Mouse (Mus musculus): ENCODE data around the gene Tmprss13. TPM values are rescaled to one million over a fixed set of nuclear protein-coding genes. Genes with fewer than 3 reads are reported as not detected.
A peak's percentile ranks its signal among the peaks of the same experiment; 100 is the strongest.

Gene Tmprss13
- polyA plus RNA-seq, 1 experiment from 2014 or later, result not detected

DNA sequence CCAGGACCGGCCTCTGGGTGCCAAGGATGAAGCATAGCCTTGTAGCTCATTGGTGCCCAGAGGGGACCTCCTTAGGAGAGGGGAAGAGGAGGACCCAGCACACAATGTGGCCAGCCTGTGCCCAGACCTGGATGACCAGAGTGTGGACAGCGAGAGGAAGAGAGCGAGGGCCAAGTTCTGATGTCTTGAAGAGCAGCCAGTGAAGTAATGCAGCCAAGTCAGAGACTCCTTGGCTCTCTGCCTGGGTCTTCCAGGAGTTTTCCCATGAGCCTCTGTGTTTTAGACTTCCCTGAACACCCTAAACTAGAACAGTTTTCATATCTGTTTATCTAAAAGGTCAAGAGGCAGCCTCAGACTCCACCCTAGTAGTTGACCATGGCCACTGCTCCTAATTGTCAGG is 1.3 kb upstream of the Tmprss13 start:
- Histone ChIP-seq H3K27ac (ENCODE audit: low read depth, low read length) (no peak overlapping the region), H3K9me3 (ENCODE audit: control insufficient read depth, low read length) (no peaks in the 10 kb centered on the region), H3K4me1 (ENCODE audit: control insufficient read depth, insufficient read depth, low read length) (no peaks in the 10 kb centered on the region), H3K4me2 (ENCODE audit: low read depth) (no peak overlapping the region), H3K36me3 (ENCODE audit: control insufficient read depth, insufficient read depth, low read length) (no peaks in the 10 kb centered on the region), H3K9ac (ENCODE audit: low read length) (no peak overlapping the region), H3K27me3 (ENCODE audit: control insufficient read depth, insufficient read depth, low read length) (no peaks in the 10 kb centered on the region; the same call in 1 of the 2 replicates), H3K4me3 (ENCODE audit: low read depth, low read length) (no peak overlapping the region)
- ATAC-seq (ENCODE audit: insufficient read depth, low FRiP score, low TSS enrichment) (no peak), DNase-seq (ENCODE audit: low spot score) (no peak)
- 92% methylated on average over 3 of the region's 3 CpGs for WGBS

DNA sequence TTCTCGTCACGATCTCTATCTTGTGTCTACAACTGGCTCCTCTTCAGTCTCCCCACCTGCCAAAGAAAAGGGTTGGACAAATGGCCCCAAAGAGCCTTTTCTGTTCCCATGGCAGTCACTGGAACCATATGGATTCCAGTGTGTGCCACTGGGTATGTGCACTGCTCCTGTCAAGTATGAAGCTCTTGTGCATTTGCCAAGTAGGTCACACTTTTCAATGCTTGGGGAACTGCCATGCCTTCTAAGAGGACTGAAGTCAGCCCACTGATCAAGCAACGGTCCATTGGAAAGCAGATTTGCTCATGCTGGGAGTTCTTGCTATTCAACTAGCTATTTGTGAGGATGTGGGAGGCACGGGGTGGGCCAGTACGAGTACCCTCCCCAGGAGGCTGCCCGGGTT is 2.6 kb downstream of the Tmprss13 start:
- no peaks in the 10 kb centered on the region for H3K9me3 ChIP-seq (ENCODE audit: control insufficient read depth, low read length)
- H3K36me3 ChIP-seq (ENCODE audit: control insufficient read depth, insufficient read depth, low read length), result no peaks in the 10 kb centered on the region
- no peak overlapping the region for H3K27ac ChIP-seq (ENCODE audit: low read depth, low read length)
- H3K27me3 ChIP-seq (ENCODE audit: control insufficient read depth, insufficient read depth, low read length), result no peaks in the 10 kb centered on the region; the same call in 1 of the 2 replicates
- WGBS, result 91% methylated on average over 6 of the region's 6 CpGs
- ATAC-seq (ENCODE audit: insufficient read depth, low FRiP score, low TSS enrichment), result no peak
- no peaks in the 10 kb centered on the region for H3K4me1 ChIP-seq (ENCODE audit: control insufficient read depth, insufficient read depth, low read length)
- no peak for DNase-seq (ENCODE audit: low spot score)
- no peak overlapping the region for H3K4me3 ChIP-seq (ENCODE audit: low read depth, low read length)
- H3K4me2 ChIP-seq (ENCODE audit: low read depth), result no peak overlapping the region
- no peak overlapping the region for H3K9ac ChIP-seq (ENCODE audit: low read length)

DNA sequence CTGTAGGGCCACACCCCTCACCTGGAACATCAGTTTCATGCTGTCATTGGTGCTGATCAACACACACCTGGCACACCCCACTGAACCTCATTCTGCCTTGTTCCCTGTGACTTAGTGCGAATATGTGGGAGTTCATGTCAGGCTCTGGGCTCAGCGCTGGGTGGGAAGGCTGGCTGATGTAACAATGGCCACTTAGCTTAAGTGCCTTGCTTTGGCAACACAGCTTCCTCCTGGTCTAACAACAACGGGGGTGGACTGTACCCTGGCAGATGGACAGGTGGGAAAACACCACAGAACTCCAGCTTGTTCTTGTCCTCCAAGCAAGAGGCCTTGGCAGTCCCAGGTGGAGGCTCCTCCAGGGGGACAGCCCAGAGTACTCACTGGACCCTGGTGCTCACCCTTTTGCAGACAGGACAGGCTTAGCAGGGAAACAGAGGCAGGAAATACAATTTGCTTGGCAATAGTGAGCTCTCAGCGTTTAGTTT is 3.1 kb downstream of the Tmprss13 start:
- H3K4me2 ChIP-seq (ENCODE audit: low read depth), result no peak overlapping the region
- ATAC-seq (ENCODE audit: insufficient read depth, low FRiP score, low TSS enrichment) (no peak), DNase-seq (ENCODE audit: low spot score) (no peak)
- no peaks in the 10 kb centered on the region; the same call in 1 of the 2 replicates for H3K27me3 ChIP-seq (ENCODE audit: control insufficient read depth, insufficient read depth, low read length)
- H3K4me3 ChIP-seq (ENCODE audit: low read depth, low read length), result no peak overlapping the region
- no peaks in the 10 kb centered on the region for H3K9me3 ChIP-seq (ENCODE audit: control insufficient read depth, low read length)
- H3K4me1 ChIP-seq (ENCODE audit: control insufficient read depth, insufficient read depth, low read length), result no peaks in the 10 kb centered on the region
- H3K9ac ChIP-seq (ENCODE audit: low read length), result no peak overlapping the region
- WGBS, result 85% methylated on average over 4 of the region's 4 CpGs
- H3K27ac ChIP-seq (ENCODE audit: low read depth, low read length), result no peak overlapping the region
- no peaks in the 10 kb centered on the region for H3K36me3 ChIP-seq (ENCODE audit: control insufficient read depth, insufficient read depth, low read length)

DNA sequence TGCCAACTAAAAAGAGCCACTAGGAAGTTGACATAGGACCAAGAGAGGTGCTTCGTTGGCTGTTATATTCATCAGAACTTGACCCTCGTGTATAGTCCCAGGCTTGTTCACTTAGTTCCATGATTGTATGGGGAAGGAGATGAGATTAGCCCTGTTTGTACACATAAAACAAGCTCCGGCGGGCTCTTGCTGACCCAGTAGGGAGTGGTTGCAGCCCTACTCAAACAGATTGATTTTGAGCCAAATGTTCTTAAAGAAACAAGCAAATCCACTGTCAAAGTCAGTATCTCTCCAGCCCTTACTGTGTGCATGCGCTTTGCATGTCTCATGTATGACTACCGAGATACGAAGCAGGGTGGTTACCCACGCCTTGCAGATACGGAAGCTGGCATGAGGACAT is 7.5 kb downstream of the Tmprss13 start:
- H3K4me2 ChIP-seq (ENCODE audit: low read depth), result no peak overlapping the region
- no peak overlapping the region for H3K27ac ChIP-seq (ENCODE audit: low read depth, low read length)
- no peaks in the 10 kb centered on the region for H3K4me1 ChIP-seq (ENCODE audit: control insufficient read depth, insufficient read depth, low read length)
- no peaks in the 10 kb centered on the region for H3K36me3 ChIP-seq (ENCODE audit: control insufficient read depth, insufficient read depth, low read length)
- WGBS, result 89% methylated on average over 9 of the region's 9 CpGs
- H3K9me3 ChIP-seq (ENCODE audit: control insufficient read depth, low read length), result no peaks in the 10 kb centered on the region
- no peak for DNase-seq (ENCODE audit: low spot score)
- no peak overlapping the region for H3K4me3 ChIP-seq (ENCODE audit: low read depth, low read length)
- no peaks in the 10 kb centered on the region for H3K27me3 ChIP-seq (ENCODE audit: control insufficient read depth, insufficient read depth, low read length)
- no peak for ATAC-seq (ENCODE audit: insufficient read depth, low FRiP score, low TSS enrichment)
- H3K9ac ChIP-seq (ENCODE audit: low read length), result no peak overlapping the region

DNA sequence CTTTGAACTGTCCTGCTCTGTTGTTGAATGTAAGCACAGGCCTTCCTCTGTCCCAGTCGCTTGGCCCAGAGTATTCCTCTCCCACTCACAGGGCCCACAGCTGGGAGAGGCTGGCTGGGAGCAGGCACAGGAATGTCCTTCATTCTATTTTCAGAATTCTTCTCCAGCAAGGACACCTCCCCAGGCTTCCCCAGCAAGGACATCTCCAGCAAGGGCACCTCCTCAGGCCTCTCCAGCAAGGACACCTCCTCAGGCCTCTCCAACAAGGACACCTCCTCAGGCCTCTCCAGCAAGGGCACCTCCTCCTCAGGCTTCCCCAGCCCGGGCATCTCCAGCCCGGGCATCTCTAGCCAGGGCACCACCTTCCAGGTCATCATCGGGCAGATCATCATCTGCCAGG is 9.4 kb downstream of the Tmprss13 start:
- Histone ChIP-seq H3K9me3 (ENCODE audit: control insufficient read depth, low read length) (no peaks in the 10 kb centered on the region), H3K4me1 (ENCODE audit: control insufficient read depth, insufficient read depth, low read length) (no peaks in the 10 kb centered on the region), H3K27ac (ENCODE audit: low read depth, low read length) (no peak overlapping the region), H3K36me3 (ENCODE audit: control insufficient read depth, insufficient read depth, low read length) (no peaks in the 10 kb centered on the region), H3K4me3 (ENCODE audit: low read depth, low read length) (no peak overlapping the region), H3K27me3 (ENCODE audit: control insufficient read depth, insufficient read depth, low read length) (no peaks in the 10 kb centered on the region), H3K9ac (ENCODE audit: low read length) (no peak overlapping the region), H3K4me2 (ENCODE audit: low read depth) (no peak overlapping the region)
- 87% methylated on average over 4 of the region's 4 CpGs for WGBS
- DNase-seq (ENCODE audit: low spot score) (no peak), ATAC-seq (ENCODE audit: insufficient read depth, low FRiP score, low TSS enrichment) (no peak)

DNA sequence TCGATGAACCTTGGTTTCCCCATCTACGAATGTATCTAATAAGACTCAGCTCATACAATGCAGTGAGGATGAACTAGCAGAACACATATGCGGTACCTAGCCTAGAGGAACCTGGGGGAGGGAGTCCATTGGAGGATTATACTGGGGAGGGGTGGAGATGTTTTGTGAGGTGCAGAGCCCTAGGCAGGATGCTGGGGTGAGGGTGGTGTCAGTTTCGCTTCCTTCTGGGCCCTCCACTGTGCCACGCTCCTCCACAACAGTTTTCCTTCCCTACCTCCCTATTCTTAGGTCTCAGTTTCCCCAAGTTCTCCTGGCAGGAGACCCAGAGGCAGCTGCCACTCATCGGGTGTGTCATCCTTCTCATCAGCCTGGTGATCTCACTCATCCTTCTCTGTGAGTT is 10.7 kb downstream of the Tmprss13 start:
- DNase-seq (ENCODE audit: low spot score), result no peak
- Histone ChIP-seq H3K27me3 (ENCODE audit: control insufficient read depth, insufficient read depth, low read length) (no peaks in the 10 kb centered on the region), H3K36me3 (ENCODE audit: control insufficient read depth, insufficient read depth, low read length) (no peaks in the 10 kb centered on the region), H3K9me3 (ENCODE audit: control insufficient read depth, low read length) (no peaks in the 10 kb centered on the region), H3K9ac (ENCODE audit: low read length) (no peak overlapping the region), H3K4me2 (ENCODE audit: low read depth) (no peak overlapping the region), H3K27ac (ENCODE audit: low read depth, low read length) (no peak overlapping the region), H3K4me3 (ENCODE audit: low read depth, low read length) (no peak overlapping the region), H3K4me1 (ENCODE audit: control insufficient read depth, insufficient read depth, low read length) (no peaks in the 10 kb centered on the region)
- 88% methylated on average over 6 of the region's 6 CpGs for WGBS
- ATAC-seq (ENCODE audit: insufficient read depth, low FRiP score, low TSS enrichment), result no peak

DNA sequence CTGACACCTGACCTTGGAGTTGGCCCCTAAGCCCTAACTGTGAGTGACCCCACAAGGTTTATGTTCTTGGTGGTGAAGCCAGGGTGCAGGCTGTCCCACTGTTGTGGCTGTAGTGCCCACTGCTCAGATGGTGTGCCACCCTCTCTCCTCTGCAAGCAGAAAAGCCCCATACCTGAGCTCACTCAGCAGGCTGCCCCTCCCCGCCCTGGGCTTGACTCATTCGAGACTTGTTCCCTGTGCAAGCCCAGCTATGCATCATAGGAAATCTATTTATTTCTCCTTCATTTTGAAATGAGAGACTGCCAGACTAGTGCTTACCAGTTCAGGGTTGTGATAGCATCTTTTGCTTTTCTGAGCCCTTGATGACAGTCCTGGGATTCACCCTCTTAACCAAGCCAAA is 18.5 kb downstream of the Tmprss13 start:
- DNase-seq (ENCODE audit: low spot score), result no peak
- no peak for ATAC-seq (ENCODE audit: insufficient read depth, low FRiP score, low TSS enrichment)
- Histone ChIP-seq H3K4me2 (ENCODE audit: low read depth) (no peak overlapping the region), H3K27ac (ENCODE audit: low read depth, low read length) (no peak overlapping the region), H3K27me3 (ENCODE audit: control insufficient read depth, insufficient read depth, low read length) (no peaks in the 10 kb centered on the region), H3K9ac (ENCODE audit: low read length) (no peak overlapping the region), H3K36me3 (ENCODE audit: control insufficient read depth, insufficient read depth, low read length) (no peaks in the 10 kb centered on the region), H3K9me3 (ENCODE audit: control insufficient read depth, low read length) (no peaks in the 10 kb centered on the region), H3K4me1 (ENCODE audit: control insufficient read depth, insufficient read depth, low read length) (no peaks in the 10 kb centered on the region), H3K4me3 (ENCODE audit: low read depth, low read length) (no peak overlapping the region)
- WGBS, result 79% methylated on average over 2 of the region's 2 CpGs

DNA sequence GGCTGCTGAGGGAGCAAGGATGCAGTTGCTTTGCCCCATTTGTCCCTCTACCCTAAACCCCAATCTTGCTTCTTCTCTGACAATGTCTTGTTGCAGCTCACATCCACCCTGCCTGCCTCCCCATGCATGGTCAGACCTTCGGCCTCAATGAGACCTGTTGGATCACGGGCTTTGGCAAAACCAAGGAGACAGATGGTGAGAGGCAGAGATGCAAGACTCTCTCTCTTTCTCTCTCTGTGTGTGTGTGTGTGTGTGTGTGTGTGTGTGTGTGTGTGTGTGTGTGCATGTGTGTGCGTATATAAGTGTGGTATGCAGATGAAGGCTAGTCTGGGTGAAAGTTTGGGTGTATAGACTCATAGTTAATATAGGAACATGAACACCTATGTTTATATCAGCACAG is 24.2 kb downstream of the Tmprss13 start:
- Histone ChIP-seq H3K27me3 (ENCODE audit: control insufficient read depth, insufficient read depth, low read length) (no peaks in the 10 kb centered on the region), H3K9me3 (ENCODE audit: control insufficient read depth, low read length) (no peaks in the 10 kb centered on the region), H3K36me3 (ENCODE audit: control insufficient read depth, insufficient read depth, low read length) (no peaks in the 10 kb centered on the region), H3K4me1 (ENCODE audit: control insufficient read depth, insufficient read depth, low read length) (no peaks in the 10 kb centered on the region), H3K9ac (ENCODE audit: low read length) (no peak overlapping the region), H3K4me3 (ENCODE audit: low read depth, low read length) (no peak overlapping the region), H3K4me2 (ENCODE audit: low read depth) (no peak overlapping the region), H3K27ac (ENCODE audit: low read depth, low read length) (no peak overlapping the region)
- DNase-seq (ENCODE audit: low spot score) (no peak), ATAC-seq (ENCODE audit: insufficient read depth, low FRiP score, low TSS enrichment) (no peak)
- WGBS, result 96% methylated on average over 3 of the region's 3 CpGs

DNA sequence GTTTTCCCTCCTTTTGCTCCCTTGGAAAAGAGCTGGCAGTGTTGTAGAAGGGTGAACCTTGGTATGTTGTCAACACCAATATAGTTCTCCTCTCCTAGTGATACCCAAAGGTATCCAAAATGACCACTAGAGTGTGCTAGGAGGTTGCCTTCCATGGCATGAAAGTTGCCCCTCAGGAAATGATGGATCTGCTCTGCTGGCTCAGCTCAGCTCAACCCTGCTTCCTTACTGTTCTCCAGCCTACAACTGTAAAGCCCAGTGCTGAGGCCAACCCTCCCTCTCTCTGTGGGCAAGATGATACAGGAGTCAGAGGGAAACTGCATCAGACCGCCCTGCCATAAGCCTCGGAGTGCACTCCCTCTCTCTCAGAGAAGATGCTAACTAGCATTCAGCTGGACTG is 26.6 kb downstream of the Tmprss13 start:
- Histone ChIP-seq H3K27me3 (ENCODE audit: control insufficient read depth, insufficient read depth, low read length) (no peaks in the 10 kb centered on the region), H3K4me2 (ENCODE audit: low read depth) (no peak overlapping the region), H3K9ac (ENCODE audit: low read length) (no peak overlapping the region), H3K36me3 (ENCODE audit: control insufficient read depth, insufficient read depth, low read length) (no peaks in the 10 kb centered on the region), H3K27ac (ENCODE audit: low read depth, low read length) (no peak overlapping the region), H3K9me3 (ENCODE audit: control insufficient read depth, low read length) (no peaks in the 10 kb centered on the region), H3K4me1 (ENCODE audit: control insufficient read depth, insufficient read depth, low read length) (no peaks in the 10 kb centered on the region), H3K4me3 (ENCODE audit: low read depth, low read length) (no peak overlapping the region)
- 56% methylated on average over 2 of the region's 2 CpGs for WGBS
- DNase-seq (ENCODE audit: low spot score), result peak; percentile 45
- no peak for ATAC-seq (ENCODE audit: insufficient read depth, low FRiP score, low TSS enrichment)

Measured in neural tube, embryonic 11.5 days (tissue).